Mouse (Mus musculus): ENCODE results near the gene Notch1.

Gene Notch1

DNA sequence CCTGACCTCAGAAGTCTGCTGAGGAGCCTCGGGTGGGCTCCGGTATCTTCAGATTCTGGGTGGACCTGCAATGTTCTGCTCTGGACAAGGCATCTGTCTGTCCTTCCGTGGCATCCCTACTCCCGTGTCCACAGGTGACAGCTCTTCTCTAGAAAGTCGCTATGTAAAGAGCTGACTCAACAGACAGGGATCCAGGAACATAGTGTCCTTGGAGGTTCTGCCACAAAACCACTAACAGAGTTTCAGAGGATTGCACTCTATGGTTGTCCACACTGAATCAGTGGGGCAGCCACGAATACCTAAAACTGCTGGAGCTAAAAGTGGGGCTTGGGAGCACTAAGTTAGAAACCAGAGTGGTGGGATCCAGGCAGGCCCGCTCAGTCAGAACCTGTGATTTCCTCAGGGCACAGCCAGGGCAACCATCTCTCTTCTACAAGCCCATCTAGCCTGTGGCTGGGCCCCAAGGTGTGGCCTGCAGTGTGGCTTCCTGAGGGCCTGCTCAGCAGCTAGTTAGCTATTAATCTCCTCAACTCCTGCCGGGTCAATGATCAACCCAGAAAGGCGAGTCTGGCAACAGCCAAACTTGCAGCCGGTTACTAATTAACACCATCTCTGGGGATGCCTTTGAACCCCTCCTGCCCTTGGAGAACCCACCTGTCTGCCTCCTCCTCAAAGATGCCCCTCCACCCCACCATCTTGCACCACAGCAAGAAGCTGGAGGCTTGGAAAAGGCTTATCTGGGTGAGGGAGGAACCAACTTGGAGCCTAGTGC, 34.6 kb downstream of the Notch1 start:
- DNase-seq (ENCODE audit: low spot score in 2 of 2): no peak

DNA sequence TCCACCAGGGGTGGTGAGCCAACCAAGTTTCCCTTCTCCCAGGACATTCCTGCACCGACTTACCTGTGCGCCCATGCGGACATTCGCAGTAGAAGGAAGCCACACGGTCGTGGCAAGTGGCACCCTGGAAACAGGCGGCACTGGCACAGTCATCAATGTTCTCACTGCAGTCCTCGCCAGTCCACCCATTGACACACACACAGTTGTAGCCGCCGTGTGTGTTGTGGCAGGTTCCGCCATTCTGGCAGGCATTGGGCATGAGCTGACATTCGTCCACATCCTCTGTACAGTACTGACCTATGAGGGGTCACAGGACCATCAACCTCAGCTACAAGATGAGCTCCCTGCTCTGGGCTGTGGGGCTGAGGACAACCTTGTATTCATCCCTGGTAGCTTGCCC, 35.6 kb downstream of the Notch1 start:
- DNase-seq (ENCODE audit: low spot score in 2 of 2): no peak

DNA sequence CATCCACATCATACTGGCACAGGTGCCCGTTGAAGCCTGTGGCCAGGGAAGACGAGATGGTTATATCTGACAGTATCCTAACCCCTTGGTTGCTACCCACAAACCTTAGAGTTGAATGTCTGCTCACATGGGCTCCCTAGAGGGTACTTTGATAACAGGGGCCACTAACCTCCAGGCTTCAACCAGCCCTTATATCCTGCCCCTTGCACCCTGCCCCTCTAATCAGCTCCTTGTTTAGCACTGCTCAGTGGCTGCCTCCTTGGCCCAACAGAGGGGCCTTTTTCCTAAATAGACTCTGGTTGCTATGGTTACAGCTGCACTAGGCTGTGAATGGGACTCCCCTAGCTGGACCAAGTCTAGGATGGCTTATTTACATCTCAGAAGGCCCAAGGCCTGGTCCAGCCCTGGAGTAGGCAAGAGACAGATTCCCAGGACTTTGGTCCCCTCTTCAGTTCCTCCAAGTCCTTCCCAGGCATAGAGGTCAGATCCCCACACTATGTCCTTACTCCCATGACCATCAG, 37.7 kb downstream of the Notch1 start:
- no peak for DNase-seq (ENCODE audit: low spot score in 2 of 2)

DNA sequence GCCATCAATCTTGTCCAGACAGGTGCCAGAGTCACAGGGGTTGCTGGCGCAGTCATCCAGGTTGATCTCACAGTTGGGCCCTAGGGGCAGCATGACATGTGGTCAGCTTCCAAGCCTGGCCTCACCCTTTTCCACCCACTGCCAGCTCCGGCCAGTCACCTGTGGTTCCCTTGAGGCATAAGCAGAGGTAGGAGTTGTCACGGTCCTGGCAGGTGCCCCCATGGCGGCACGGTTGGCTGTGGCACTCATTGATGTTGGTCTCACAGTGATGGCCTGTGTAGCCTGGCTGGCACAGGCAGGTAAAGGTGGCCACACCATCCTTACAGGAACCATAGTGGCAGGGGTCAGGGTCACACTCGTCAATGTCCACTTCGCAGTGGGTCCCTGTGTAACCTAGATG, 38.6 kb downstream of the Notch1 start:
- DNase-seq (ENCODE audit: low spot score in 2 of 2): no peak

DNA sequence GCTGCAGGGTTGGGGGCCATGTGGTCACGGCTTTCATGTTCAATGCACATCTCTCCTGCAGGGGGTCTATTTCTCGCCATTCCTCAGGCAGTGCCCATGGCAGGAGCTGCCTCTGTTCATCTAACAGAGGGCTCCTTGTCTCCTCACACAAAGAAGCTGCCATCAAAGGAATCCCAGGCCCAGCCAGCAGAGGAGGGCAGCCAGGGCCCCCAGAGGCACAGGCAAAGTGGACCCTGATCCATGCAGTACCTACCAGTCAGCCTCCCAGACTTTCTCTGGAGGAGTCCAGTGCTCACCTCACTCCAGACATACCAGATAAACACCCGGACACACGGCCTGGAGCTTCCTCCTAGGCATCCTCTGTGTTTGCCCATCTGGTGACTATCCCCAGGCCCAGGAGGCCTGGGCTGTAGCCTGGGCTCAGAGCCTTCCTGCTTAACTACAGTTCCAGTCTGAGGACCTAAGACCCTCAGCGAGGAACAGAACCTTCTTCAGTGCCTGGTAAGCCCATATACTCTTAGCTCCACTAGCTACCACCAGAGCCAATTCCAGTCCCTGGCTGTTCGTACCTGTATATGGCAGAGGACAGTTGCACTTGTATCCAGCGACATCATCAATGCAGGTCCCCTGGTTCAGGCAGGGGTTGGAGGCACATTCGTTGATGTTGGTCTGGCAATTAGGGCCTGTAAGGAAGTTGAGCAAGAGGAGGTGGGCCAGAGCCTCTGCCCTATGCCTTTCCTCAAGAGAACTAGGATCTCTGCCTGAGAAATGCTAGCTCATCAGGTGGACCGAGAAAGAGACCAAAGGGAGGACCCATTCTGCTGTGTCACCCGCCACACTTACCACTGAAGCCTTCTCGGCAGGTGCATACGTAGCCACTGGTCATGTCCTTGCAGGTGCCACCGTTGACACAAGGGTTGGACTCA, 40.7 kb downstream of the Notch1 start:
- DNase-seq (ENCODE audit: low spot score in 2 of 2): no peak

DNA sequence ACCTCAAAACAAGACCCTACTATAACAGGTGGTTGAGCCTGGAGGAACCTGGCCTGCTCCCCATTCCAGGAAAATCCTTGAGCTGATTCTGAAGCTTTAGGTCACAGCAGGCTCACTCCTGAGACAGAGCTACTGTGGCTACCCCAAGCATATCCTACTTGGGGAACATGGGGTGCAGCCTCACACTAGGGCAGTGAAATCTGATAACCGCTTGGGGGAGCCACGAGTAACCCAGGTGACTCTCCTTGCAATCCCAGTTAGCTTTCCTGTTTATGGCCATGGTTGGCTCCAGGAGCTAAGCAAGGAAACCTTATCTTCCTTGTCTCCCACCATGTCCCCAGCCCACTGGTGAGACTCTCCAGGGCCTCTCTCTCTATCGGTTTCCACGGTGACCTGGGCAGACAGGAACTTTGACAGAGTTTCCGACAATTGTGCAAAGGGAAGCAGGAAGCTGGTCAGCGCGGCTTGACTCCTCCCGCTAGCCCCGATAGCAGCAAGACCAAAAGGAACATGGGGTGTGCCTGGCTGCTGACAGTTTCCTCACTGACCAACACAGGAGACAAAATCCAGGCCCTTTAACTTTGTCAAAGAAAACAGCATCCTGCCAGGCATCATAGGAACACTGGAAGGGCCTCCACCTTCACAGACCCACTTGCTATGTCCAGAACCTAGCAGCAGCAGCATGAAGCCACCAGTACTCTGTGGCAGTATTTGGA, 41.5 kb downstream of the Notch1 start:
- peak; percentile 89 to 95 for DNase-seq (ENCODE audit: low spot score in 2 of 2)

DNA sequence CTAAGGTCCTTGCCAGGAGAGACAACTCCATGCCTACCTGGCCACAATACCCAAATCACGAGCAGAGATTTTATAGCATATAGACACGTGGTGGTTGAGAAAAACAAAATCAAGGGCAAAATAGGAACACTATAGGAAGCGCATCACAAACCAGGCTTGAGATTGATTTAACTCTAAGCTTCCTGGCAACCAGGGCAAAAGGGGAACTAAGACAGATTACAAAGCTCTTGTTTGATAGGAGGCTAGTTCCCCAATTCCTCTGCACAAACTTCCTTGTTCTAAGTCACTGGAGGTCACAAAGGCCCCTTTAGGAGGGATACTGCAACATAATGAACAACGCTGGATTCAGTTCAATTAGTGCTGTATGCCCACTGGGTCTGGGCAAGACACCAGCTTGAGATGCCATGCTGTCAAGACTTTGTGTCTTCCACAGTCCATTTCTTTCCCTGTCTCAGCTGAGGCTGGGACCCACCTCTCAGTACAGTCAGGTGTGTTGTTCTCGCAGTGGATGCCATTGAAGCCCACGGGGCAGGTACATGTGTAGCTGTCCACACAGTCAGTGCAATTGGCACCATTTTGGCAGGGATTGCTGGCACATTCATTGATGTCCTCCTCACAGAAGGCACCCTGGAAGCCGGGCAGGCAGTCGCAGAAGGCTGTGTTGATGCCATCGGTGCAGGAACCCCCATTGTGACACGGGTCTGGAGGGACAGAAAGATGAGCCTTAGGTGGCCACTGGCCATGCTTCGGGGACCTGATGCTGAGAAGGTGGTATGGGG, 44.0 kb downstream of the Notch1 start:
- no peak for DNase-seq (ENCODE audit: low spot score in 2 of 2)

DNA sequence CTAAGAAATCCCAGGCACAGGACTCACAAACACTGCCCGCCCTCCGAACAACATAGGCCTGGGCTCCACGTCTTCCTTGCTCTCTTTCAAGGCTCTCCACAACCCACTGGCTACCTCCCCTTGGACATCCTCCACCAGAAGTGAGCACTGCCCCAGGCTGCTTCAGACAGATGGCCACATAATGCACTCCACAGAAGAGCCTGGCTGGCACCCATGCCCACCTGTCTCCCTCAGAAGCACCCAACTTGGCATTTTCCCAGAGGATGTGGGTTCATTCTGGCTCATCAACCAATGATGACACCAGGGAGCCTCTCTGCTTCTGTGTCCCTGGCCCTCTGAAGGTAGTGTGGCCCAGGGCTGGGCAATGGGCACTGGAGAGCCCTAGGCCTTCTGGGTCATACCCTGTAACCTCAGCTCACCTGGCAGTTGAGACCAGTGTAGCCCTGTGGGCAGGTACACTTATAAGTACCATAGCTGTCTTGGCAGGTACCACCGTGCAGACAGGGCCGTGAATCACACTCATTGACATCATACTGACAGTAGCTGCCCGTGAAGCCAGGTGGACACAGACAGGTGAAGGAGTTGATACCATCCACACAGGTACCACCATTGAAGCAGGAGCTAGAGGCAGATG, 44.7 kb downstream of the Notch1 start:
- no peak for DNase-seq (ENCODE audit: low spot score in 2 of 2)

DNA sequence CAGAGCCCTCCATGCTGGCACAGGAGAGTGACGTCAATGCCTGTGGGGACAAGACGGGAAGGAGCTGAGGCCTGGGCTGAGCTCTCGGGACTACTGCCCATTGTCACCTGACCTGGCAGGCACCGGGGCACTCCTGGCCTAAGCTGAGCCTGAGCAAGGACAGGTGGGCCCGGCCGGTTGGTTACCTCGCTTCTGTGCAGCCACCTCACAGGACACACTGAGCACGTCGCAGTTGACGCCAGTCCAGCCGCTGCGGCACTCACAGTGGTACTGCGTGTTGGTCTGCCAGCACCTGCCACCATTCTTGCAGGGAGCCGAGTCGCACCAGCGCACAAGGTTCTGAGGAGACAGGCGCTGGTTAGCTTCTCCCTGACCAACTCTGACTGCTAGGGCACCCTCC, 45.5 kb downstream of the Notch1 start:
- no peak for DNase-seq (ENCODE audit: low spot score in 2 of 2)

DNA sequence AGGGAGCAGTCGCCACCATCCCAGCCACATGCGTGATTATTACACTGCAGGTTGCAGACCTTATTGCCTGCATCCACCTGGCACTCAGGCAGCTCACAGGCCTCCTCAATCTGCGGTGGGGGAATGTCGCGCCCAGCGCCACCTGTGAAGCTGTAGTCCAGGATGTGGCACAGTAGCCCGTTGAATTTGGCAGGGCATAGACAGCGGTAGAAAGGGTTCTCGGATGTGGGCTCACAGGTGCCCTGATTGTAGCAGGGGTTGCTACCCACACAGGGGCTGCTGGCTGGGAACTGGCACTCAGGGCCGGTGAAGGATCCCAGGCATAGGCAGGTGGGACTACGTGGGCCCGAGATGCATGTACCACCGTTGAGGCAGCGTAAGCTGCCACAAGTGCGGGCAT, 48.1 kb downstream of the Notch1 start:
- no peak for DNase-seq (ENCODE audit: low spot score in 2 of 2)

DNA sequence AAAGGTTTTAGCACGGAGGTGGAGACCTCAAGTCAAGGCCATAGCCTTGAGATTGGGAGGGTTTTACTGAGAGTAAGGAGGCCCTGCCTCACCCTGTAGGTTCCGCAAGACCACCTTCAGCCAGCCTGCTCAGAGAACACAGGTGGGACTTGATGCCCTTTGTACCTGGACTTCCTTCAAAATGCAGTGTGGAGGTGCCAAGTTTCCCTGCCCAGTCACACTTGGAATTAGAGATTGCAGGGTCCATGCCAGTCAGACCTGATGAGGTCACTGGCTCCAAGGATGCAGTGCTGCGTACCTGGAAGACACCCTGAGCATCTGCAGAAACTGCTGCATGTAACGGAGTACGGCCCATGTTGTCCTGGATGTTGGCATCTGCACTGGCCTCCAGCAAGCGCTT, 53.1 kb downstream of the Notch1 start:
- DNase-seq (ENCODE audit: low spot score in 2 of 2): no peak

DNA sequence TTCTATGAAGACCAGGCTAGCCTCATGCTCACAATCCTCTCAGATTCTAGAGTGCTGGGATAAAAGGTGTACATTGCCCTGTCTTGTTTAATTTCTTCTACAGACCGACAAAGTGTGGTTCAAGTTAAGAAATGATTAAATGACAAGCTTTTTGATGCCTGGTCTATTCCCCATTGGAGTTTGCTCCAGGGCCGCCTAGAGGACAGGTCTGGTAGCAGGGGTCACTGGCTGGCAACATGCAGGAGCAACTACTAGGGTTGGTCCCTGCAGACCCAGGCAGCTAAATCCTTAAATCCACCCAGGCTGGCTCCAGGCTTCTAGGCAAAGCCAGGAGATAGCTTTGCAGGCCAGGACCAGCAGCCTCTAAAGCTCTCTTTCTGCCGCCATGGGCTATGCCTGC, 53.5 kb downstream of the Notch1 start:
- no peak for DNase-seq (ENCODE audit: low spot score in 2 of 2)

DNA sequence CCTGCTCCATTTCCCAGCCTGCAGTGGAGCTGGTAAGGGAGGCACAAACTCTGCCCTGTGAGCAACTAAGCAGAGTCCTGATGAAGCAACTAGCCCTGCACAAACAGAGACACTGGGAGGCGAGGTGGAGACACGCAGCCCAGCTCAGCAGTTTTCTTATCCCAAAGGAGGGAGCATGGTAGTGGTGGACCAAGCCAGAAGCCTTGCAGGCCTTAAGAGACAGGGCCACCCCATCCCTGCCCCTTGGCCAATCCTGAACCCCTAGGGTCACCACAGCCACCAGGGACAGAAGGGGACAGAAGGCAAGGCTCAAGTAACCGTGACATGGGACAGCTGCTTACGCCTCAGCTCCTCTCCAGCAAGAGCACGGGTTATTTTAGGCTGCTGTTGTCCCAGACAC, 54.8 kb downstream of the Notch1 start:
- DNase-seq (ENCODE audit: low spot score in 2 of 2): no peak

DNA sequence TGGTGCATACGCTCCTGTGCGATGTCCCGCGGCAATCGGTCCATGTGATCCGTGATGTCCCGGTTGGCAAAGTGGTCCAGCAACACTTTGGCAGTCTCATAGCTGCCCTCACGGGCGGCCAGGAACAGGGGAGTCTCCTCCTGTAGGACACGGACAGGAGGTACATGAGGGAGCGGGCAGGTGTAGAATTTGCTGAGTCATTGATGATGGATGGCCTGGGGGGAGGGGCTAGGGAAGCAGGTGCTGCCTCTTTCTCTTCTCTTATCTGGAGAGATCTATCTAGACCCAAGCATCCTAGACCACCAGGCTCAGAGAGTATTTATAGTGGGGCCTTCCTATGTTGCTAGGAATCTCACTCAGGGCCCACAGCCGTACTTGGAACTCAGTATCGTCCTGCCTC, 55.6 kb downstream of the Notch1 start:
- DNase-seq (ENCODE audit: low spot score in 2 of 2): no peak

DNA sequence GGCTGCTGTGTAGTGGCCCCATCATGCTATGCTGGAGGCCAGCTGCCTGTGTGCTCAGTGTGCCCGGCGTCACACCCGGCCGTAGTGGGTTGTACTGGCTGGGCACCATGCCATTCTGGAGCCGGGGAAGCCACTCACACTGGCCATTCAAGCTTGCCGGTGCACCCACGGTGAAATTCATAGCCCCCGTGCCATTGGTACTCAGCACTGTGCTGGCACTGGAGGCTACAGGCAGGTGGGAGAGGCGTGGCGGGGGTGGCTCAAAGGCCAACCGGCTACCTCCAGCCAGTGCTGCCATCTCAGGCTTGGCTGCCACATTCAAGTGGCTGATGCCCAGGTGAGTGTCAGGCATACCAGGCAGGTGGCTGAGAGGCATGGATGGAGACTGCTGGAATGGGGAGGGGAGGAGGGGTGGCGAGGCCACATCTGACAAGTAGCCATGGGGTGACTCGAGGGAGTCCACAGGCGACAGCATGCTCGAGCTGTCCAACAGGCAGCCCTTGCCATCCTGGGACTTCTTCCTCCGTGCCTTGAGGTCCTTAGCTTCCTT, 56.3 kb downstream of the Notch1 start:
- no peak for DNase-seq (ENCODE audit: low spot score in 2 of 2)

DNA sequence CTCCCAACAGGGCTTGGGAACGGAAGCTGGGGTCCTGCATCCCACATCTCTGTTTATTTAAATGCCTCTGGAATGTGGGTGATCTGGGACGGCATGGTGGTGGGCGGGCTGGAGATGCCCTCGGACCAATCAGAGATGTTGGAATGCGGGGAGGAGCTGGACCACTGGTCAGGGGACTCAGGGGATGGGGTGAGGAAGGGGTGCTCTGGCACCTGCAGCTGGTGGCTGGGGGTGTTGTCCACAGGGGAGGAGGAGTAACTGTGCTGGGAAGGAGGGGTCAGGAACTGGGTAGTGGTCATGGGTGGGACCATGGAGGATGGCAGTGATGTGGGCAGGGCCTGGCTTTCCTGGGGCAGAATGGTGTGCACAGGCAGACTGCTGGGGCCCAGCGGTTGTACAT, 57.0 kb downstream of the Notch1 start:
- no peak for DNase-seq (ENCODE audit: low spot score in 2 of 2)

DNA sequence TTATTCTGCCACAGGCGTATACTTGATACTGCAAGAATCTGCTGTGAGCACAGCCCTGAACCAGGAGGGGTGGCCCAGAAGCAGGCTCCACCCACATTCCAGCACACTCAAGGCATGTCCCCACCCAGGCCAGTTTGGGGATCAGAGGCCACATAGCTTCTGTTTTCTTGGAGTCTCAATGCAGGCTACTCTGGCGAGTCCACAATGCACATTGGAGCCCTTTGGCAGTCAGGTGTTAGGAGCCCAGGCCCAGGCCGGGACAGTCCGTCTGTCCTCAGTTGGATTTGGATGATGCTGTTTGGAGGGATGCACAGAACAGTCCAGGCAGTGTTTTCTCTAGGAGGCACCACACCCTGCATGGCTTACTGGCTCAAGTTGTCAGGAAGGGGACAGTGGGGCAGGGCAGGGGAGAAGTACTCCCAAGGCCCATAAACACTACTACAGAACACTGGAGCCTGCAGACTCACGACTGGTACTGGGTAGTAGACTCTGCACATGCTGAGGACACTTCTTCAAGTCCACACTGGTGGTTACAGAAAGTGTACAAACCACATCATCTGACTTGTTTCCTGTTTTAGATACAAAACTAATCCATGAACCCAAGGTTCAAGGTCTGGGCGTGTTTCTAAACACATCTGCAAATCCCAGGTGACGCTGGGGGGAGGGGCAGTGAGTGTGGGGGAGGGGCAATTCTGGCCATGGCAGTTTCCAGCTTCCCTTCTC, 57.9 kb downstream of the Notch1 start:
- DNase-seq (ENCODE audit: low spot score in 2 of 2): peak in 1 of 2 experiments; percentile 48

DNA sequence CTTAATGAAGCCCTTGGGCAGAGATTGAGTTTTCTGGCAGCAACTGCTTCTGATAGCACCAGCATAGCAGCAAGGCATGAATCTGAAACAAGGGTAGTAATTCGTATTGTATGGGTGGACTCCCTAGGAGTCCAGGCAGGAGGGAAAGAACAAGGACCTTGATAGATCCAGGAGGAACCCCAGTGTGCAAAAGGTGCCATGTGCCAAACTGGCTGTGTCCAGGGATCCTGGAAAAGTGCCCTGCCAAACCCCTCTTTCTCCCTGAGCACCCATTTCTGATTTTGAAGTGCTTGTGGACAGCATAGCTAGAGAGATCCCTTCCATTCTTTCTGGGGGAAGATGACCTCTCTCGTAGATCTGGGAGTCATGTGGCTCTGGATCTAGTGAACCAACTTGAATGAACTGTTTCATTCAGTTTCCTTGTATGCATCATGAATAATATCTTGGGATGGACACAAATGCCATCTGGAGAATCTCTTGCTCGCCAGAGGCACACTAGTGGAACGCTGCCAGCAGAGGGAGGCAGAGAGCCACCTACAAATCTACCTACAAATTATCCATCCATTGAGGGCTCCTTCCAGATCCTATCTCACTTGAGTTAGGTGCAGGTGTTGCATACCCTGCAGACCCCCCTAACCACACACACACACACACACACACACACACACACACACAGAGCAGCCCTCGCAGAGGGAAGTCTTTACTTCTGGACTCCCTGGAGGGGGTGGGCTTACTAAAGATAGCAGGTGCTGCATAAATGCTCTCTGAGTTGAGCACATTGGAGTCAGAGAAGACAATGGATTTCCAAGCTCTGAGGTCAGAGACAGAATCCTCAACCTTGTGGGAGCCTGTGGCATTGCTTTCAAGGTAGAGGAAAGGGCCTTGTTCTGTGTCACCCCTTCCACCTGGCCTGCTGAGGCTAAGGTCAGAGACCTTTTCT, 67.1 kb downstream of the Notch1 start:
- peak in 1 of 2 experiments; percentile 68 for DNase-seq (ENCODE audit: low spot score in 2 of 2)

DNA sequence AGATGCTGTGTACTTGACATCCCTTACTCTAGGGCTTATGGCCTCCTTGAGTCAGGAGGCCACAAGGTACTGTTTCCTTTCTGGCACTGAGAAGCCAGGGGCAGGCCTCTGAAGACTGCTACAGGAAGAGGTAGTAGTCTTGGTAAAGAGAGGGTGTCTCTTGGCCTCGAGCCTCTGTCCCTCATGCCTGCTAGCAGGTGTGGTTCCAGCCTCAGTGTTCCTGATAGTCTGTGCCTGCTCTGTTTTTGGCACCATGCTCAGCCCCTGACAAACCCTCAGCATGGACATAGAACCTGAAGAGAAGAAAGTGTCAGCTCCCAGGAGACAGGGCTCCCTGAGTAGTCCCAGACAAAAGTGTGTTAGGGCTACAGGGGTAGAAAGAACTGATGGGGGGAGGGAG, 69.0 kb downstream of the Notch1 start:
- no peak for DNase-seq (ENCODE audit: low spot score in 2 of 2)
